Mouse (Mus musculus) neural tube, embryonic 10.5 days (tissue): Measurements from ENCODE around the gene Rfc4.

Experiments used
- DNase-seq: peaks from one replicate; pipeline ENCODE4 v3.0.0-alpha.2; 2017; ENCODE audit warnings: low spot score; ENCODE audit errors: extremely low spot score

Gene Rfc4

GRCm38 (mm10) chr16:23127673-23128375, at the start of gene Rfc4:
Gene Rfc4, minus strand, starts transcription at chr16:23127737.
- peak; percentile 93 for DNase-seq

- no peak for DNase-seq
Observed at GRCm38 (mm10) chr16:23175956-23176355, 48.4 kb upstream of the Rfc4 start.

- no peak for DNase-seq
Observed at GRCm38 (mm10) chr16:23174855-23175254, 47.3 kb upstream of the Rfc4 start.

- no peak for DNase-seq
Observed at GRCm38 (mm10) chr16:23173904-23174303, 46.4 kb upstream of the Rfc4 start.

- no peak for DNase-seq
Observed at GRCm38 (mm10) chr16:23170813-23171212, 43.3 kb upstream of the Rfc4 start.

- DNase-seq: no peak
Observed at GRCm38 (mm10) chr16:23167079-23167478, 39.5 kb upstream of the Rfc4 start.

GRCm38 (mm10) chr16:23166646-23167045, 39.1 kb upstream of the Rfc4 start:
- no peak for DNase-seq

GRCm38 (mm10) chr16:23165441-23165840, 37.9 kb upstream of the Rfc4 start:
- no peak for DNase-seq

GRCm38 (mm10) chr16:23164443-23164842, 36.9 kb upstream of the Rfc4 start:
- DNase-seq: no peak

- no peak for DNase-seq
Observed at GRCm38 (mm10) chr16:23162116-23162515, 34.6 kb upstream of the Rfc4 start.

GRCm38 (mm10) chr16:23159749-23160148, 32.2 kb upstream of the Rfc4 start:
- DNase-seq: no peak

GRCm38 (mm10) chr16:23158957-23159356, 31.4 kb upstream of the Rfc4 start:
- DNase-seq: no peak

- DNase-seq: no peak
Observed at GRCm38 (mm10) chr16:23158292-23158691, 30.8 kb upstream of the Rfc4 start.

GRCm38 (mm10) chr16:23157013-23157412, 29.5 kb upstream of the Rfc4 start:
- no peak for DNase-seq

GRCm38 (mm10) chr16:23154261-23154660, 26.7 kb upstream of the Rfc4 start:
- no peak for DNase-seq

GRCm38 (mm10) chr16:23151423-23151822, 23.9 kb upstream of the Rfc4 start:
- DNase-seq: no peak

- DNase-seq: no peak
Observed at GRCm38 (mm10) chr16:23149396-23149795, 21.9 kb upstream of the Rfc4 start.

GRCm38 (mm10) chr16:23148936-23149335, 21.4 kb upstream of the Rfc4 start:
- DNase-seq: no peak

- no peak for DNase-seq
Observed at GRCm38 (mm10) chr16:23146280-23146679, 18.7 kb upstream of the Rfc4 start, which contains the start of gene Adipoq. Gene Adipoq, plus strand, starts transcription at chr16:23146536.

- DNase-seq: no peak
Observed at GRCm38 (mm10) chr16:23145211-23145610, 17.7 kb upstream of the Rfc4 start.

- DNase-seq: no peak
Observed at GRCm38 (mm10) chr16:23144326-23144725, 16.8 kb upstream of the Rfc4 start.

GRCm38 (mm10) chr16:23140911-23141310, 13.4 kb upstream of the Rfc4 start:
- DNase-seq: no peak

GRCm38 (mm10) chr16:23136406-23136970, 9.0 kb upstream of the Rfc4 start:
- DNase-seq: no peak
